Mouse (Mus musculus): ENCODE data around the gene Mrps26. TPM values are rescaled to one million over a fixed set of nuclear protein-coding genes. Genes with fewer than 3 reads are reported as not detected.

Mrps26 gene
- total RNA-seq, 2 experiments from 2014 or later, result 66.1 to 70.0 TPM

Small RNA genes lying within 50 kb of the gene (microRNA-seq; reads per million reads assigned to microRNA genes)
- gene Gm23876 (ENCODE audit: borderline number of aligned reads in 2 of 2), result 0 reads per million in 2 experiments

Other genes starting within 250 kb of the Mrps26 start
- 1 to 10 TPM; 3.4 to 4.7 TPM for gene Cpxm1, start 166.2 kb upstream of the Mrps26 start, total RNA-seq (2021)
- gene Gm28372, start 158.5 kb upstream of the Mrps26 start, total RNA-seq (2021), result not detected
- gene 1700020A23Rik, start 158.5 kb upstream of the Mrps26 start, total RNA-seq (2021), result not detected
- not detected for gene Tmem239, start 157.3 kb upstream of the Mrps26 start, total RNA-seq (2021)
- 10 to 100 TPM; 25.2 to 30.7 TPM for gene Vps16, start 139.4 kb upstream of the Mrps26 start, total RNA-seq (2021)
- 1 to 10 TPM; 4.9 to 5.3 TPM for gene Pced1a, start 139.0 kb upstream of the Mrps26 start, total RNA-seq (2021)
- 10 to 100 TPM; 48.6 to 49.0 TPM for gene Ptpra, start 113.5 kb upstream of the Mrps26 start, total RNA-seq (2021)
- gene Oxt, start 12.4 kb downstream of the Mrps26 start, total RNA-seq (2021), result not detected
- gene Avp, start 18.8 kb downstream of the Mrps26 start, total RNA-seq (2021), result 1 to 10 TPM in 1 of 2 experiments, under 1 TPM in 1; 0.68 to 4.8 TPM
- gene Fastkd5, start 66.3 kb downstream of the Mrps26 start, total RNA-seq (2021), result 1 to 10 TPM; 7.1 to 8.0 TPM
- 1 to 10 TPM; 3.7 to 4.1 TPM for gene Ubox5, start 66.3 kb downstream of the Mrps26 start, total RNA-seq (2021)
- gene Lzts3, start 79.1 kb downstream of the Mrps26 start, total RNA-seq (2021), result 1 to 10 TPM; 4.3 to 5.8 TPM
- 10 to 100 TPM; 81.3 to 87.0 TPM for gene Ddrgk1, start 100.9 kb downstream of the Mrps26 start, total RNA-seq (2021)
- gene Itpa, start 103.9 kb downstream of the Mrps26 start, total RNA-seq (2021), result 10 to 100 TPM; 17.9 to 18.7 TPM
- gene Slc4a11, start 133.8 kb downstream of the Mrps26 start, total RNA-seq (2021), result under 1 TPM; 0.33 to 0.36 TPM